Mouse (Mus musculus) neural tube, embryonic 14.5 days (tissue): ENCODE measurements at regions not wholly inside any gene's neighbourhood (a gene's known extent, or its start where the extent isn't known, plus 50 kb on each side); places are given as distances from the start of the nearest gene placed in this dataset.

Experiments used
- ATAC-seq: fragments of 200-750 bp; cut with Nextera tagmentation; 2 replicates; pipeline ENCODE4 v1.8.0; 2017; ENCODE audit warnings: low read depth, mild to moderate bottlenecking, moderate TSS enrichment, moderate library complexity
- H3K27ac ChIP-seq: fragments of 300-500 bp; sonication (generic); 2 replicates; pipeline ENCODE4 v1.5.1; 2014; ENCODE audit warnings: low read depth, mild to moderate bottlenecking, control low read depth, low read length, moderate library complexity, mixed read lengths
- H3K27me3 ChIP-seq: fragments of 300-500 bp; sonication (generic); 2 replicates; pipeline ENCODE4 v1.6.1; 2014; ENCODE audit warnings: low read length; ENCODE audit not compliant: control insufficient read depth, insufficient read depth
- H3K36me3 ChIP-seq: fragments of 300-500 bp; sonication (generic); 2 replicates; pipeline ENCODE4 v1.6.1; 2014; ENCODE audit warnings: low read length, mixed read lengths; ENCODE audit not compliant: control insufficient read depth, insufficient read depth
- H3K4me1 ChIP-seq: fragments of 300-500 bp; sonication (generic); 2 replicates; pipeline ENCODE4 v1.6.1; 2014; ENCODE audit warnings: low read length; ENCODE audit not compliant: control insufficient read depth, insufficient read depth
- H3K4me2 ChIP-seq: fragments of 300-500 bp; sonication (generic); 2 replicates; pipeline ENCODE4 v1.6.1; 2014; ENCODE audit warnings: mild to moderate bottlenecking, low read depth, low read length, control low read depth
- H3K4me3 ChIP-seq: fragments of 300-500 bp; sonication (generic); 2 replicates; pipeline ENCODE4 v1.5.1; 2014; ENCODE audit warnings: low read depth, low read length, control low read depth, mixed read lengths
- H3K9ac ChIP-seq: fragments of 300-500 bp; sonication (generic); replicated peaks from 2 replicates; pipeline ENCODE4 v1.6.1; 2014; ENCODE audit warnings: low read depth, mild to moderate bottlenecking, control low read depth, low read length, mixed read lengths
- H3K9me3 ChIP-seq: fragments of 300-500 bp; sonication (generic); 2 replicates; pipeline ENCODE4 v1.6.1; 2016; ENCODE audit warnings: low read length; ENCODE audit not compliant: control insufficient read depth
- WGBS: fragments of 180-500 bp; shearing (Covaris S2); extraction: QIAGEN DNeasy Blood & Tissue Kit; methylation state at CpG from one replicate; pipeline ENCODE4 v1.1.7; 2014; 5-methylcytosine and 5-hydroxymethylcytosine counted together

- Histone ChIP-seq H3K9me3 (no peaks in the 10 kb centered on the region), H3K4me1 (no peaks in the 10 kb centered on the region), H3K27ac (no peak overlapping the region), H3K36me3 (no peaks in the 10 kb centered on the region), H3K4me2 (no peak overlapping the region), H3K9ac (no peak overlapping the region), H3K27me3 (no peaks in the 10 kb centered on the region), H3K4me3 (no peak overlapping the region)
- 67% methylated on average over 6 of the region's 6 CpGs for WGBS
- ATAC-seq: no peak
Measured at GRCm38 (mm10) chr16:88368146-88368545, 78.1 kb upstream of the Grik1 start.

DNA sequence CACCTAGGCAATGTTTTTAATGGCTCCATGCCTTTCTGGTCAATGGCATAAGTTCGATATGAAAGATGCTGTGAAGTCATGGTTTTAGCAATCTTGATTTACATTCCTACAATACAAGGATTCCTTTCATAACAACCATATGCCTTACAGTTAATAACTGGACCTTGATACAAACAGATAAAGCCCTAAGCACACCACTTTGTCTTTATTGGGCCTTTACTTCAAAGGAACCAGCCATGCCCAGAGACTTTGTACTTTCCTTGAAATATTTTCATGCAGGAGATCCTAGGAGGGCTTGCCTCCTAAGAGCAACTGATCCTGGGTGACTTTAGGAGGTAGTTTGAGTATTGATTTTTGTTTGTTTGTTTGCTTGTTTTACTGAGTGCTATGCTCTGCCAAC lies 77.1 kb upstream of the Grik1 start:
- H3K9ac ChIP-seq: no peak overlapping the region
- H3K4me2 ChIP-seq: no peak overlapping the region
- H3K27me3 ChIP-seq: no peaks in the 10 kb centered on the region
- no peak overlapping the region for H3K4me3 ChIP-seq
- 88% methylated on average over 1 of the region's 1 CpGs for WGBS
- no peak for ATAC-seq
- no peaks in the 10 kb centered on the region for H3K9me3 ChIP-seq
- H3K27ac ChIP-seq: no peak overlapping the region
- no peaks in the 10 kb centered on the region for H3K4me1 ChIP-seq
- no peaks in the 10 kb centered on the region for H3K36me3 ChIP-seq

- H3K9ac ChIP-seq: no peak overlapping the region
- H3K9me3 ChIP-seq: no peaks in the 10 kb centered on the region
- H3K4me2 ChIP-seq: no peak overlapping the region
- no peak overlapping the region for H3K27ac ChIP-seq
- WGBS: 46% methylated on average over 2 of the region's 2 CpGs
- H3K36me3 ChIP-seq: no peaks in the 10 kb centered on the region
- ATAC-seq: no peak
- no peaks in the 10 kb centered on the region for H3K4me1 ChIP-seq
- no peak overlapping the region for H3K4me3 ChIP-seq
- no peaks in the 10 kb centered on the region for H3K27me3 ChIP-seq
Measured at GRCm38 (mm10) chr16:88360081-88360480, 70.0 kb upstream of the Grik1 start.
